Mouse (Mus musculus) midbrain, embryonic 16.5 days (tissue): ENCODE data around the gene B3gnt2. TPM values are rescaled to one million over a fixed set of nuclear protein-coding genes. Genes with fewer than 3 reads are reported as not detected.

Source experiments
- ATAC-seq: fragments of 200-750 bp; cut with Nextera tagmentation; 2 replicates; pipeline ENCODE4 v1.8.0; 2017; ENCODE audit warnings: moderate TSS enrichment
- H3K27ac ChIP-seq: fragments of 300-500 bp; sonication (generic); 2 replicates; pipeline ENCODE4 v1.5.1; 2014; ENCODE audit warnings: mild to moderate bottlenecking, low read length, mixed read lengths
- H3K27me3 ChIP-seq: fragments of 300-500 bp; sonication (generic); 2 replicates; pipeline ENCODE4 v1.6.1; 2014; ENCODE audit warnings: low read depth, low read length, mixed read lengths; ENCODE audit not compliant: control insufficient read depth, insufficient read depth
- H3K36me3 ChIP-seq: fragments of 300-500 bp; sonication (generic); 2 replicates; pipeline ENCODE4 v1.6.1; 2014; ENCODE audit warnings: mild to moderate bottlenecking, low read length, moderate library complexity, mixed read lengths; ENCODE audit not compliant: control insufficient read depth, insufficient read depth
- H3K4me1 ChIP-seq: fragments of 300-500 bp; sonication (generic); 2 replicates; pipeline ENCODE4 v1.6.1; 2014; ENCODE audit warnings: mild to moderate bottlenecking, low read length, mixed read lengths; ENCODE audit not compliant: control insufficient read depth, insufficient read depth
- H3K4me2 ChIP-seq: fragments of 300-500 bp; sonication (generic); 2 replicates; pipeline ENCODE4 v1.6.1; 2014; ENCODE audit warnings: mild to moderate bottlenecking, low read length, mixed read lengths
- H3K4me3 ChIP-seq: fragments of 300-500 bp; sonication (generic); 2 replicates; pipeline ENCODE4 v1.5.1; 2014; ENCODE audit warnings: low read depth, mild to moderate bottlenecking, low read length, moderate library complexity, mixed read lengths
- H3K9ac ChIP-seq: fragments of 300-500 bp; sonication (generic); 2 replicates; pipeline ENCODE4 v1.6.1; 2014; ENCODE audit warnings: low read depth, low read length, mixed read lengths
- H3K9me3 ChIP-seq: fragments of 300-500 bp; sonication (generic); replicated peaks from 2 replicates; pipeline ENCODE4 v1.6.1; 2014; ENCODE audit warnings: mild to moderate bottlenecking, low read length, mixed read lengths; ENCODE audit not compliant: control insufficient read depth, poor library complexity, severe bottlenecking
- WGBS: fragments of 180-500 bp; shearing (Covaris S2); extraction: QIAGEN DNeasy Blood & Tissue Kit; methylation state at CpG from one replicate; pipeline ENCODE4 v1.1.7; 2014; 5-methylcytosine and 5-hydroxymethylcytosine counted together
- polyA plus RNA-seq: library from polyadenylated mRNA; unstranded; fragments of >200 nt; fragmentation: Nextera tagmentation; extraction: Ambion mirVana; gene quantifications from 2 replicates; pipeline ENCODE4 v1.2.1, GENCODE M21; 2015

The B3gnt2 gene
- polyA plus RNA-seq, 1 experiment from 2014 or later, result 3.5 TPM

GRCm38 (mm10) chr11:22762236-22762927, 98.4 kb downstream of the B3gnt2 start:
- Histone ChIP-seq H3K4me1 (no peaks in the 10 kb centered on the region), H3K27ac (no peak overlapping the region), H3K4me2 (no peak overlapping the region), H3K36me3 (no peaks in the 10 kb centered on the region), H3K4me3 (no peak overlapping the region), H3K9ac (no peak overlapping the region), H3K27me3 (no peaks in the 10 kb centered on the region), H3K9me3 (no peaks in the 10 kb centered on the region)
- no peak for ATAC-seq
- 91% methylated on average over 18 of the region's 18 CpGs for WGBS

GRCm38 (mm10) chr11:22759783-22760182, 101.0 kb downstream of the B3gnt2 start:
- Histone ChIP-seq H3K4me2 (no peak overlapping the region), H3K27me3 (no peaks in the 10 kb centered on the region), H3K4me1 (no peaks in the 10 kb centered on the region), H3K9ac (no peak overlapping the region), H3K4me3 (no peak overlapping the region), H3K36me3 (no peaks in the 10 kb centered on the region), H3K9me3 (no peaks in the 10 kb centered on the region), H3K27ac (no peak overlapping the region)
- 86% methylated on average over 4 of the region's 4 CpGs for WGBS
- ATAC-seq, result no peak

- H3K27ac ChIP-seq, result no peak overlapping the region
- no peak for ATAC-seq
Observed at GRCm38 (mm10) chr11:22756168-22756980, 104.4 kb downstream of the B3gnt2 start.

GRCm38 (mm10) chr11:22755180-22755579, 105.6 kb downstream of the B3gnt2 start:
- no peak overlapping the region for H3K27ac ChIP-seq
- ATAC-seq, result no peak
- H3K4me2 ChIP-seq, result no peak overlapping the region
- no peaks in the 10 kb centered on the region for H3K9me3 ChIP-seq
- H3K36me3 ChIP-seq, result no peaks in the 10 kb centered on the region
- no peaks in the 10 kb centered on the region for H3K4me1 ChIP-seq
- no peak overlapping the region for H3K9ac ChIP-seq
- no peaks in the 10 kb centered on the region for H3K27me3 ChIP-seq
- whole genome bisulfite sequencing, result 84% methylated on average over 1 of the region's 1 CpGs
- H3K4me3 ChIP-seq, result no peak overlapping the region

More at GRCm38 (mm10) chr11:22756168-22756980, 104.4 kb downstream of the B3gnt2 start:
- WGBS, result 82% methylated on average over 3 of the region's 3 CpGs
- H3K4me2 ChIP-seq, result no peak overlapping the region
- H3K4me1 ChIP-seq, result no peaks in the 10 kb centered on the region
- no peaks in the 10 kb centered on the region for H3K9me3 ChIP-seq
- H3K9ac ChIP-seq, result no peak overlapping the region
- H3K36me3 ChIP-seq, result no peaks in the 10 kb centered on the region
- H3K4me3 ChIP-seq, result no peak overlapping the region
- H3K27me3 ChIP-seq, result no peaks in the 10 kb centered on the region

GRCm38 (mm10) chr11:22752596-22752995, 108.2 kb downstream of the B3gnt2 start:
- ATAC-seq, result no peak
- Histone ChIP-seq H3K4me1 (no peaks in the 10 kb centered on the region), H3K9ac (no peak overlapping the region), H3K36me3 (no peaks in the 10 kb centered on the region), H3K27me3 (no peaks in the 10 kb centered on the region), H3K9me3 (no peaks in the 10 kb centered on the region), H3K4me2 (no peak overlapping the region), H3K4me3 (no peak overlapping the region), H3K27ac (no peak overlapping the region)
- WGBS, result 56% methylated on average over 5 of the region's 5 CpGs

- ATAC-seq, result no peak
Observed at GRCm38 (mm10) chr11:22751592-22751991, 109.2 kb downstream of the B3gnt2 start.

GRCm38 (mm10) chr11:22747406-22747805, 113.4 kb downstream of the B3gnt2 start:
- H3K9ac ChIP-seq, result no peak overlapping the region
- no peaks in the 10 kb centered on the region for H3K27me3 ChIP-seq
- H3K4me3 ChIP-seq, result no peak overlapping the region
- ATAC-seq, result no peak
- WGBS, result 73% methylated on average over 7 of the region's 7 CpGs
- H3K4me1 ChIP-seq, result no peaks in the 10 kb centered on the region
- no peaks in the 10 kb centered on the region for H3K36me3 ChIP-seq
- H3K9me3 ChIP-seq, result no peaks in the 10 kb centered on the region
- no peak overlapping the region for H3K27ac ChIP-seq
- H3K4me2 ChIP-seq, result no peak overlapping the region

More at GRCm38 (mm10) chr11:22751592-22751991, 109.2 kb downstream of the B3gnt2 start:
- H3K4me3 ChIP-seq, result no peak overlapping the region
- H3K4me1 ChIP-seq, result no peaks in the 10 kb centered on the region
- H3K9ac ChIP-seq, result no peak overlapping the region
- 87% methylated on average over 3 of the region's 3 CpGs for WGBS
- H3K27me3 ChIP-seq, result no peaks in the 10 kb centered on the region
- H3K36me3 ChIP-seq, result no peaks in the 10 kb centered on the region
- H3K9me3 ChIP-seq, result no peaks in the 10 kb centered on the region
- H3K4me2 ChIP-seq, result no peak overlapping the region
- no peak overlapping the region for H3K27ac ChIP-seq

GRCm38 (mm10) chr11:22745356-22745755, 115.4 kb downstream of the B3gnt2 start:
- ATAC-seq, result no peak
- Histone ChIP-seq H3K27ac (no peak overlapping the region), H3K9me3 (no peaks in the 10 kb centered on the region)

More at GRCm38 (mm10) chr11:22745356-22745755, 115.4 kb downstream of the B3gnt2 start:
- no peak overlapping the region for H3K9ac ChIP-seq
- H3K36me3 ChIP-seq, result no peaks in the 10 kb centered on the region
- H3K27me3 ChIP-seq, result no peaks in the 10 kb centered on the region
- H3K4me1 ChIP-seq, result no peaks in the 10 kb centered on the region
- H3K4me2 ChIP-seq, result no peak overlapping the region
- H3K4me3 ChIP-seq, result no peak overlapping the region
